ENCODE assay signal across 25 mouse cellular contexts in the genomic region with DNA sequence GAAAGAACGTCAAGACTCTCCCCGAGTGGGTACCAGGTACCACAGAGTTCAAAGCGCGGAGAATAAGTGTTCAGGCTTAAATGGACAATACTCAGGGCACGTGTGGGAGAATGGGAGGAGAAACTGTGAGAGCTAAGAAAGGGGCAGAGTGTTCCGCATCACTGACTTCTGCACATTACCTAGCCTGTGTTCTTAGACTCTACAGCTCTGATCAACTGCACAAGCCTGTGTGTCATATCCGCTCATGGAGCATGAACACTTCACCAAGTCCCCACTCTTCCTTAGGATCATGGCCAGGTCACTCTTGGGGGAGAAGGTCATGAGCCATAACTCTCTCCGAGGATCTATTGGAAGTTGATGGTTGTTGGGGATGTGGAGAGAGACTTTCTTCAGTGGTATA.
"Had no signal": no experiment of that assay in that cellular context is flagged by ENCODE, and none has a peak within 500 bp of the region (broad histone marks: within the 10 kb centered on the region; RNA-seq: fewer than 3 reads in every experiment).

No protein-coding gene starts in this region.

- H3K27me3 ChIP-seq: intestine, embryonic 15.5 days; limb, embryonic 12.5 days; liver, embryonic 13.5 days had no signal

- H3K9ac ChIP-seq: heart, embryonic 12.5 days; hindbrain, embryonic 12.5 days; hindbrain, embryonic 14.5 days; intestine, embryonic 15.5 days; limb, embryonic 12.5 days; liver, embryonic 13.5 days had no signal

- H3K4me2 ChIP-seq: heart, embryonic 12.5 days; hindbrain, embryonic 12.5 days; hindbrain, embryonic 14.5 days; intestine, embryonic 15.5 days; limb, embryonic 12.5 days; liver, embryonic 11.5 days; liver, embryonic 13.5 days had no signal

- H3K4me3 ChIP-seq: gastrocnemius, adult 2 months; heart, embryonic 10.5 days; heart, embryonic 12.5 days; hindbrain, embryonic 10.5 days; hindbrain, embryonic 12.5 days; intestine, embryonic 15.5 days; layer of hippocampus, adult 2 months; left cerebral cortex, adult 2 months; limb, embryonic 10.5 days; limb, embryonic 12.5 days; liver, embryonic 13.5 days had no signal

- ATAC-seq: forebrain, embryonic 16.5 days; hindbrain, embryonic 16.5 days; inflammation-experienced regulatory T-cells, adult 6 months; intestine, embryonic 15.5 days; intestine, postnatal 0 days had no signal

- H3K36me3 ChIP-seq: heart, embryonic 10.5 days; heart, embryonic 12.5 days; hindbrain, embryonic 10.5 days; hindbrain, embryonic 12.5 days; intestine, embryonic 15.5 days; limb, embryonic 10.5 days; limb, embryonic 12.5 days; liver, embryonic 13.5 days had no signal

- DNase-seq: gastrocnemius, adult 2 months; gastrocnemius, postnatal 10 days; gastrocnemius, postnatal 25 days; heart, adult 18-20 months; heart, postnatal 10 days; heart, postnatal 4 days; kidney, adult 18-20 months; kidney, postnatal 10 days; liver; liver, embryonic 13.5 days had no signal

- H3K4me1 ChIP-seq: hindbrain, embryonic 12.5 days; intestine, embryonic 15.5 days; limb, embryonic 10.5 days; limb, embryonic 12.5 days; liver, embryonic 13.5 days had no signal

- H3K9me3 ChIP-seq: heart, embryonic 10.5 days; heart, embryonic 12.5 days; hindbrain, embryonic 10.5 days; hindbrain, embryonic 12.5 days; intestine, embryonic 15.5 days; limb, embryonic 10.5 days; limb, embryonic 12.5 days; liver, embryonic 13.5 days had no signal

- H3K27ac ChIP-seq: gastrocnemius, adult 2 months; heart, embryonic 10.5 days; hindbrain, embryonic 10.5 days; hindbrain, embryonic 12.5 days; hindbrain, embryonic 14.5 days; intestine, embryonic 15.5 days; layer of hippocampus, adult 2 months; left cerebral cortex, adult 2 months; limb, embryonic 10.5 days; limb, embryonic 12.5 days; liver, embryonic 13.5 days had no signal
